Mouse (Mus musculus): ENCODE measurements around the gene Retreg1. TPM values are rescaled to one million over a fixed set of nuclear protein-coding genes. Genes with fewer than 3 reads are reported as not detected.
"Not testable (repeated sequence)": the region's sequence is repeated elsewhere in the genome, so short reads cannot be mapped to it uniquely, and the experiment has no call there.

Gene Retreg1
- polyA plus RNA-seq, 1 experiment from 2014 or later: 19.5 TPM

- no peak overlapping the region for H3K4me2 ChIP-seq (ENCODE audit: low read depth, low read length)
- WGBS: 63% methylated on average over 6 of the region's 6 CpGs
- H3K9ac ChIP-seq (ENCODE audit: low read length): no peak overlapping the region
- H3K9me3 ChIP-seq (replicated peaks; ENCODE audit: control insufficient read depth, low read length): no peaks in the 10 kb centered on the region
- no peak overlapping the region for H3K27ac ChIP-seq (ENCODE audit: low read length)
- H3K4me1 ChIP-seq (ENCODE audit: control insufficient read depth, insufficient read depth, low read length): no peaks in the 10 kb centered on the region
- H3K27me3 ChIP-seq (ENCODE audit: control insufficient read depth, insufficient read depth, low read length): no peaks in the 10 kb centered on the region
- H3K36me3 ChIP-seq (ENCODE audit: control insufficient read depth, insufficient read depth, low read length): no peaks in the 10 kb centered on the region
- no peak for ATAC-seq (ENCODE audit: insufficient read depth, low FRiP score)
- H3K4me3 ChIP-seq (replicated peaks; ENCODE audit: low read length): no peak overlapping the region
These were observed 123.3 kb downstream of the Retreg1 start for GRCm38 (mm10) chr15:25966220-25966774.

- ATAC-seq (ENCODE audit: insufficient read depth, low FRiP score): no peak
- no peaks in the 10 kb centered on the region for H3K4me1 ChIP-seq (ENCODE audit: control insufficient read depth, insufficient read depth, low read length)
- 82% methylated on average over 9 of the region's 9 CpGs for WGBS
- H3K4me3 ChIP-seq (replicated peaks; ENCODE audit: low read length): no peak overlapping the region
- H3K27ac ChIP-seq (ENCODE audit: low read length): no peak overlapping the region
- H3K9ac ChIP-seq (ENCODE audit: low read length): no peak overlapping the region
- no peak overlapping the region for H3K4me2 ChIP-seq (ENCODE audit: low read depth, low read length)
- no peaks in the 10 kb centered on the region for H3K36me3 ChIP-seq (ENCODE audit: control insufficient read depth, insufficient read depth, low read length)
- H3K9me3 ChIP-seq (replicated peaks; ENCODE audit: control insufficient read depth, low read length): no peaks in the 10 kb centered on the region
- H3K27me3 ChIP-seq (ENCODE audit: control insufficient read depth, insufficient read depth, low read length): no peaks in the 10 kb centered on the region
These were observed 128.6 kb downstream of the Retreg1 start for GRCm38 (mm10) chr15:25971596-25971995.

- 79% methylated on average over 5 of the region's 5 CpGs for WGBS
- no peaks in the 10 kb centered on the region for H3K27me3 ChIP-seq (ENCODE audit: control insufficient read depth, insufficient read depth, low read length)
- no peak for ATAC-seq (ENCODE audit: insufficient read depth, low FRiP score)
These were observed 129.8 kb downstream of the Retreg1 start for GRCm38 (mm10) chr15:25972758-25973157.

GRCm38 (mm10) chr15:25974352-25974751 is 131.4 kb downstream of the Retreg1 start:
- H3K9ac ChIP-seq (ENCODE audit: low read length): no peak overlapping the region
- no peaks in the 10 kb centered on the region for H3K36me3 ChIP-seq (ENCODE audit: control insufficient read depth, insufficient read depth, low read length)
- no peaks in the 10 kb centered on the region for H3K4me1 ChIP-seq (ENCODE audit: control insufficient read depth, insufficient read depth, low read length)
- no peaks in the 10 kb centered on the region for H3K9me3 ChIP-seq (replicated peaks; ENCODE audit: control insufficient read depth, low read length)
- ATAC-seq (ENCODE audit: insufficient read depth, low FRiP score): no peak
- H3K4me3 ChIP-seq (replicated peaks; ENCODE audit: low read length): no peak overlapping the region
- H3K27ac ChIP-seq (ENCODE audit: low read length): no peak overlapping the region
- 87% methylated on average over 4 of the region's 4 CpGs for WGBS
- no peak overlapping the region for H3K4me2 ChIP-seq (ENCODE audit: low read depth, low read length)
- H3K27me3 ChIP-seq (ENCODE audit: control insufficient read depth, insufficient read depth, low read length): no peaks in the 10 kb centered on the region

More at GRCm38 (mm10) chr15:25972758-25973157, 129.8 kb downstream of the Retreg1 start:
- Histone ChIP-seq H3K4me1 (ENCODE audit: control insufficient read depth, insufficient read depth, low read length) (no peaks in the 10 kb centered on the region), H3K4me3 (replicated peaks; ENCODE audit: low read length) (no peak overlapping the region), H3K36me3 (ENCODE audit: control insufficient read depth, insufficient read depth, low read length) (no peaks in the 10 kb centered on the region), H3K9me3 (replicated peaks; ENCODE audit: control insufficient read depth, low read length) (no peaks in the 10 kb centered on the region), H3K27ac (ENCODE audit: low read length) (no peak overlapping the region), H3K9ac (ENCODE audit: low read length) (no peak overlapping the region), H3K4me2 (ENCODE audit: low read depth, low read length) (no peak overlapping the region)

- no peaks in the 10 kb centered on the region for H3K4me1 ChIP-seq (ENCODE audit: control insufficient read depth, insufficient read depth, low read length)
- no peak; the same call in 1 of the 2 replicates for ATAC-seq (ENCODE audit: insufficient read depth, low FRiP score)
- no peaks in the 10 kb centered on the region for H3K36me3 ChIP-seq (ENCODE audit: control insufficient read depth, insufficient read depth, low read length)
- H3K4me3 ChIP-seq (replicated peaks; ENCODE audit: low read length): no peak overlapping the region
- H3K9ac ChIP-seq (ENCODE audit: low read length): no peak overlapping the region
- WGBS: 90% methylated on average over 6 of the region's 6 CpGs
- no peak overlapping the region for H3K27ac ChIP-seq (ENCODE audit: low read length)
- no peak overlapping the region for H3K4me2 ChIP-seq (ENCODE audit: low read depth, low read length)
- no peaks in the 10 kb centered on the region for H3K27me3 ChIP-seq (ENCODE audit: control insufficient read depth, insufficient read depth, low read length)
- no peaks in the 10 kb centered on the region for H3K9me3 ChIP-seq (replicated peaks; ENCODE audit: control insufficient read depth, low read length)
These were observed 132.8 kb downstream of the Retreg1 start for GRCm38 (mm10) chr15:25975810-25976209.

- 19% methylated on average over 6 of the region's 6 CpGs for WGBS
- not testable (repeated sequence) for H3K36me3 ChIP-seq (ENCODE audit: control insufficient read depth, insufficient read depth, low read length)
These were observed 140.6 kb downstream of the Retreg1 start for GRCm38 (mm10) chr15:25983614-25984013.

GRCm38 (mm10) chr15:25984067-25984733 is 141.2 kb downstream of the Retreg1 start, which contains the start of gene Zfp622:
Gene Zfp622 (plus strand): TSS chr15:25984366.
- WGBS: under 1% methylated on average over 57 of the region's 57 CpGs
- H3K36me3 ChIP-seq (ENCODE audit: control insufficient read depth, insufficient read depth, low read length): peaks cover 4% of the 10 kb centered on the region; the same call in 1 of the 2 replicates
- H3K4me2 ChIP-seq (ENCODE audit: low read depth, low read length): peak within 1 kb of the TSS; percentile 92
- no peaks in the 10 kb centered on the region for H3K9me3 ChIP-seq (replicated peaks; ENCODE audit: control insufficient read depth, low read length)
- peak within 1 kb of the TSS; percentile 95 for H3K27ac ChIP-seq (ENCODE audit: low read length)
- H3K4me1 ChIP-seq (ENCODE audit: control insufficient read depth, insufficient read depth, low read length): peaks cover 14% of the 10 kb centered on the region
- peak within 1 kb of the TSS; percentile 97 for H3K9ac ChIP-seq (ENCODE audit: low read length)
- no peaks in the 10 kb centered on the region for H3K27me3 ChIP-seq (ENCODE audit: control insufficient read depth, insufficient read depth, low read length)
- peak within 1 kb of the TSS; percentile 99 for H3K4me3 ChIP-seq (replicated peaks; ENCODE audit: low read length)
- ATAC-seq (ENCODE audit: insufficient read depth, low FRiP score): peak; percentile 98

More at GRCm38 (mm10) chr15:25983614-25984013, 140.6 kb downstream of the Retreg1 start:
- peak; percentile 5; the same call in 1 of the 2 replicates for ATAC-seq (ENCODE audit: insufficient read depth, low FRiP score)
- Histone ChIP-seq H3K4me3 (replicated peaks; ENCODE audit: low read length) (peak overlapping the region; percentile 99), H3K4me1 (ENCODE audit: control insufficient read depth, insufficient read depth, low read length) (peaks cover 14% of the 10 kb centered on the region), H3K27ac (ENCODE audit: low read length) (peak overlapping the region; percentile 95), H3K9ac (ENCODE audit: low read length) (peak overlapping the region; percentile 67), H3K4me2 (ENCODE audit: low read depth, low read length) (peak overlapping the region; percentile 48)
- H3K27me3 ChIP-seq (ENCODE audit: control insufficient read depth, insufficient read depth, low read length); H3K9me3 ChIP-seq (replicated peaks; ENCODE audit: control insufficient read depth, low read length): not testable (repeated sequence)

GRCm38 (mm10) chr15:25984734-25985492 is 141.9 kb downstream of the Retreg1 start:
- Histone ChIP-seq H3K4me1 (ENCODE audit: control insufficient read depth, insufficient read depth, low read length) (peaks cover 14% of the 10 kb centered on the region), H3K36me3 (ENCODE audit: control insufficient read depth, insufficient read depth, low read length) (peaks cover 4% of the 10 kb centered on the region; the same call in 1 of the 2 replicates), H3K9me3 (replicated peaks; ENCODE audit: control insufficient read depth, low read length) (no peaks in the 10 kb centered on the region), H3K4me3 (replicated peaks; ENCODE audit: low read length) (peak overlapping the region; percentile 99), H3K27me3 (ENCODE audit: control insufficient read depth, insufficient read depth, low read length) (no peaks in the 10 kb centered on the region), H3K27ac (ENCODE audit: low read length) (peak overlapping the region; percentile 95), H3K4me2 (ENCODE audit: low read depth, low read length) (peak overlapping the region; percentile 92), H3K9ac (ENCODE audit: low read length) (peak overlapping the region; percentile 97)
- no peak for ATAC-seq (ENCODE audit: insufficient read depth, low FRiP score)
- under 1% methylated on average over 71 of the region's 71 CpGs for WGBS

Data from stomach, embryonic 16.5 days (tissue).